Mouse (Mus musculus): Measurements from ENCODE around the gene Gpr182. TPM values are rescaled to one million over a fixed set of nuclear protein-coding genes. Genes with fewer than 3 reads are reported as not detected.

The Gpr182 gene
- total RNA-seq, 2 experiments from 2014 or later, result 1.6 TPM

DNA sequence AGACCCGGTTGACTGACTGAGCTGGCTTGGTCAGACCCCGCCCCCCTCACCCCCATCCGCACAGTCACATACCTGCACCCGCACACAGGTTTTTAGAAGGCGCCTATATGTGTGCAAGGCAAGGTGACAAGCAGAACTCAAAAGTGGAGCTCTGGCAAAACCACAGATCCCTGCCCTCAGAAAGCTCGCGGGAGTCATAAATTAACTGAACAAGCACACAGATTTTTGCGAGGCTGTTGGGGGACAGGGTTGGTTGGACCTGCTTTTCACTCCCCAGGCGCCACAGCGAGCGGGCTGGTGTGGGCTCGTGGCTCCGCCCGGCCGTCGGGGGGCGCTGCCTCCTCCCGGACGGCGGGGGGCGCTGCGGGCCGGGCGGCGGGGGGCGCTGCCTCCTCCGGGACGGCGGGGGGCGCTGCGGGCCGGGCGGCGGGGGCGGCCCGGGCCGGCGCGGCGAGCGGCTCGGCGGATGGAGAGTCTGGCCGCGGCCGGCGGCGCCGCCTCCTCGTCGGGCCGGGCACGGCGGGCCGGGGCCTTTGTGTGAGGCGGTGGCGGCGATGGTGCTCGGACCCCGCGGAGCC lies 12.4 kb downstream of the Gpr182 start, which contains the start of gene Zbtb39:
Zbtb39 (plus strand) TSS at position 456 of the 578 bp plus-strand sequence.
- DNase-seq (ENCODE audit: low spot score in 2 of 2), result peak; percentile 66 to 77

DNA sequence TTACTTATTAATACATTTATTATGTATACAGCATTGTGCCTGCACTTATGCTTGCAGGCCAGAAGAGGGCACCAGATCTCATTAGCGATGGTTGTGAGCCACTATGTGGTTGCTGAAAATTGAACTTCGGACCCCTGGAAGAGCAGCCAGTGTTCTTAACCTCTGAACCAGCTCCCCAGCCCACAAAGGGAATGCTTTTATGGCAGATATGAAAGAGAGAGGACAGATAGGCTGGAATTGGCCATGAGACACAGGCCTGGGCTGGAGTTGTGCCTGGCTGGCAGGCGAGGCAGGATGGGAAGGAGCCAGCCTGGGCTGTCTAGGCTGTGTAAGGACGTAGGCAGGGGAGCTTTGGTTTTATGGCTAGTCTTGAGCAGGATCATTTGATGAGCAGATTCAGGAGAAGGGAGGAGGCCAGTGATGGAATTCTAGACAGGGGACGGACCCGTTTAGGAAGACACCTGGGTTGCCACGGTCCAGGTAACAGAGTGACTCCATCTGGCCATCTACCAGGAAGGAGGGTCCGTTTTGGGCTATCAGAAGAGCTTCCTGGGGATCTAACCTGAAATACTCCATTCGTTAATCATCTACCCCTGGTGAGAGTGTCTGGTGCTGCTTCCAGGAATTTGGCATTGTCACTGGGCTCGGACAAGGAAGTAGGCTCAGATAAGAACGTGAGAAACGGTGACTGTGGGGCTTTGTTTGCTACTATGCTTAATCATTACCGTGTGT lies 13.2 kb downstream of the Gpr182 start:
- DNase-seq (ENCODE audit: low spot score in 2 of 2), result no peak

DNA sequence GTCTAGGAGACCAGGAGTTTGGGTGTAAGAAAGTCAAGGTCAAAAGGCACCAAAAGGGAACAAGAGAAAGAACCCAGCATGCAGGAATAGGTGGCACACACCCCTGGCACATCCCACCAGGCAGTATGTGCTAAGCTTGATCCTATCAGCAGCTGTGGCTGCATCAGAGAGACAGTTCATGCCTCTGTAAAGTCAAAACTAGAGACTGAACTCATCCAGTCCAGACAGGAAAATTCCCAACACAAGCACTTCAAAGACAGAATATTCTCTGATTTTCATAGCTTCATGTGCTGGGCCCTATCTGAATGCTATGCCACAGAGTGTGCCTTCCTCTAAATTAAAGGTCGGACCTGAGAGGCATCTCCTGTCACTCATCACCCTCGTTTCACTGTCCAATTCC lies 14.0 kb downstream of the Gpr182 start:
- no peak for DNase-seq (ENCODE audit: low spot score in 2 of 2)

DNA sequence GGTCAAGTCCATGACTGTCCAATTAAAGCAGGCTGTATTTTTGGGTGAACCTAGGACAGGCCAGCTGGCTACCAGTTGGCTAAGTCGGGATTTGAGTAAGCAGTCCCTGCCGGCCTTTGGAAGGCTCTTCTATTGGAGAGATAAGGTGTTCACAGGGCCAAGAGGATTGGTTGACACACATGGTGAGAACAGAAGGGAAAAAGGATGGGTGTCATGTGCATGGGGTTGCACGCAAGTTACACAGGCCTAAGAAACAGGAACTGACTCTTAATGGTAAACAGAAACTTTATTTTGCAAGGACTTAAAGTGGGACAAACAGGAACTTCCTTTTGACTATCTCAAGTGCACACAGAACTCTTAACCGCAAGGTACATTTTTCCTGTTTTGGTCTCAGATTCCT lies 14.6 kb downstream of the Gpr182 start:
- DNase-seq (ENCODE audit: low spot score in 2 of 2), result no peak

DNA sequence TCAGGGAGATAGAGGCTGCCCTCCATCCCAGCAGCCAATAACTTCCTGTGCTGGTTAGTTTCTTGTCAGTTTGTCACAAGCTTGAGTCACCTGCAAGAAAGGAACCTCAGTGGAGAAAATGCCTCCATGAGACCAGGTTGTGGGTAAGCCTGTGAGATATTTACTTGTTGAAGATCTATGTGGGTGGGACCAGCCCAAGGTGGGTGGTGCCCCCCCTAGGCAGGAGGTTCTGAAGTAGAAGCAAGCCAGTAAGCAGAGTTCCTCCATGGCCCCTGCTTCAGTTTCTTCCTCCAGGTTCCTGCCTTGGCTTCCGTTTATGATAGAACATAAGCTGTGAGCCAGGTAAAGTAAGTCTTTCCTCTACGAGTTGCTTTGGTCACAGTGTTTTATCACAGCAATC lies 15.3 kb downstream of the Gpr182 start:
- DNase-seq (ENCODE audit: low spot score in 2 of 2), result no peak

DNA sequence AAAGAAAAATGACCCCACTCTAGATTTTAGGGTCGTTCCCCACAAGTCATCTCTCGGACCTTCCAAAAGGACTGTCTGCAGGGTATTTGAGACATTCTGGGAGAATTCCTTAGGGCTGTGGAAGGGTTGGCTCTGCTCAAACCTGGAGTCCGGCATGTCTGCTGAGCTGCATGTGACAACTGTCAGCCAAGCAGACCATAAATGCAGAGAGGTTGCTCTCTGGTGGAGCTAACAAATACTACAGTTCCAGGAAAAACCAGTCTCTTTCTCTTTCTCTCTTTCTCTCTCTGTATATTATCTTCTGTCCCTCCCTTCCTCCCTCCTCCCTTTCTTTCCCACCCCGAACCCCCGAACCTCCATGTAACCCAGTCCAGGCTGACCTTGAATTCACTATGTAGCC lies 17.1 kb downstream of the Gpr182 start:
- peak in 1 of 2 experiments; percentile 53 for DNase-seq (ENCODE audit: low spot score in 2 of 2)

DNA sequence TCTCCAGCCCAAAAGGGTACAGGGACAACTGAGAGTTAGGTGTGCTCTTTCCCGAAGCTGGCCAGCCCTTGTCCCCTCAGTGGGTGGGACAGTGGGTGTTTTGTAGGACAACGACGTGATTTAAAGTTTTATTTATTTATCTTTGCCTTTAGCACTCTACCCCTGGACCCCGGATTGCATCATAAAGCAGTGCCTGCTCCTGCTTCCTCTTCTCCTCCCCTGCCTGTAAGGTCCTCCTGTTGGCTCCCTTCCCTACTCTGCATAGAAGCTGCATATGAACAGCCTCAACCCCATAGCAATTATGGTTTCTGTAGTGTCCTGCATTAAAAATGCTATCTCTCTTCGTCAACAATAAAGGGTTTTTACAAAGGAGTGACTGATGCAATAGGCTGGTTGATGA lies 20.1 kb downstream of the Gpr182 start:
- DNase-seq (ENCODE audit: low spot score in 2 of 2), result no peak

DNA sequence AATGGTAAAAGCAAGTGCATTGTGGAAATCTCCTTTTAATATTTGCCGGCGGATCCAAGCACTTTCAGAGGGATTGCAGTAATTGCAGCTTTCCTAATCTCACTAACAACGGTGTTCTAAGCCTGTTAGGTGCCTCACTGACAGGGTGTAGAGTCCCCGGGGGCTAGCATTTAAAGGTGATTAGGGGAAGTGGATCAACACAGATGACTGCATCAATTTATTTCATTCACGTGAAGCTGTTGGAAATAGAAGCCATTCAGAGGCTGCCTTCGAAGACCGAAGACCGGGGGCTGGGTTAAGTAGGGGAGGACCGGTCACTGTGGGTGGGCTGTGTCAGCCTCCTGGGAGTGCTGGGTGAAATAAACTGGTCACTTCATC lies 20.6 kb downstream of the Gpr182 start:
- DNase-seq (ENCODE audit: low spot score in 2 of 2), result no peak

DNA sequence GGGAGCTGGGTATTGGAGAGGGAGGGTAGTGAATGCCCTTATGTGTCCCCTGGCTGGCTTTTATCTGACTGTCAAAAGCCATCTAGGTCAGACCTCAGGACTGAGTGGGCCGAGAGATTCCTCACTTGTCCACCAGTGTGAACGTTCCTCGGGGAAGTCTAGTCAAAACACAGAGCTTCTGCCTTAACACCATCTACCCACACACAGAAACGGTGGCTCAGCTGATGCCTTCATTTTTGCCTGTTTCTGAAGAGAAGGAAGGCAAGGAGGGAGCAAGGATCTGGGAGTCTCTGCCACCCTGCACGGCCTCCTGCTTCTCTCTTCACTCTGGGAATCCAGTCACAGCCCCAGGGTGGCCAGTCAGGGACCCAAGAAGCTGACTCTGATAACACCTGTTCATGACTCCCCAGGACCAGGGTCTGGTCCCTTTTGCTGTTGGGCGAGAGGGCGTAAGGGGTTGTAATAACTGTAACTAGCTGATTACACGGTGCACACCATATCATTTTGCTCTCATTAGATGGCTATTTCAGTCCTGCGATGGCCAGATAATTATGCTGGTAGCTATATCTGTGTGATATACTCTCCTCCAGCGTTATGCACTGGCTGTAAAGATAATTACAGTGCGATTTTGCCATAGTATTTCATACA lies 21.1 kb downstream of the Gpr182 start:
- DNase-seq (ENCODE audit: low spot score in 2 of 2), result no peak

DNA sequence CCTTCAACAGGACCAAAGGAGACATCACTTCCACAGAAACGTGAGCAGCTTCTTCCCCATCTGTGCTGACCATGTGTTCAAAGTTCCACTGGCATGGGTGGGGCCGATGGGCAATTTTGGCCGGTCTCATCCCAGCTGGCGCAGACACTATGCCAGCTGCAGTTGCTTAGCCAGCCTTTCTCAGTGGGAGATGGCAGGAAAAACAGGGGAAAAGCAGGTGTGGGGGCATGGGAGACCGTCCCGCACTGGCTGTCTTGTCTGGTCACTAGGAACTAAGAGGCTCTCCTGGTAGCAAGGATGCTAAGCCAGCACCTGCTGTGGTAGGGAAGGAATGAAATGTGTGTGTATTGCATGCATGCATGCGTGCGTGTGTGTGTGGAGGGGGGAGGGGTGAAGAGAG lies 23.1 kb downstream of the Gpr182 start:
- DNase-seq (ENCODE audit: low spot score in 2 of 2), result no peak

DNA sequence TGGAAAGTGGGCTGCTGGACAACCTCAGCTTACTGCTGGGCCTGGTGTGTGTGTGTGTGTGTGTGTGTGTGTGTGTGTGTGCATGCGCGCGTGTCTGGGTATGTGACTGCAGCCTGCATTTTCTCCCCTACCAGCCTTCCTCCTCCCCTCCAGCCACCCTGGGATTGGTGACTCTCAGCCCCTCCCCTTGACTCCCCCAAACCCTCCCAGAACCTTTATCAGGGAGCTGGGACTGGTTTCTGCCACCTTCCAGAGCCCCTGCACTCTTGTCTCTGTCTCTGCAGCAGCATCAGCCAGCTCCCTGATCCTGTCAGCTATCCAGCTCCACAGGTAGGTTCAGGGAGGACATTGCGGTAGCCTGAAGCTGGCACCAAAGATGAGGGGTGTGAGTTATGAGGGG lies 26.4 kb downstream of the Gpr182 start:
- DNase-seq (ENCODE audit: low spot score in 2 of 2), result no peak

DNA sequence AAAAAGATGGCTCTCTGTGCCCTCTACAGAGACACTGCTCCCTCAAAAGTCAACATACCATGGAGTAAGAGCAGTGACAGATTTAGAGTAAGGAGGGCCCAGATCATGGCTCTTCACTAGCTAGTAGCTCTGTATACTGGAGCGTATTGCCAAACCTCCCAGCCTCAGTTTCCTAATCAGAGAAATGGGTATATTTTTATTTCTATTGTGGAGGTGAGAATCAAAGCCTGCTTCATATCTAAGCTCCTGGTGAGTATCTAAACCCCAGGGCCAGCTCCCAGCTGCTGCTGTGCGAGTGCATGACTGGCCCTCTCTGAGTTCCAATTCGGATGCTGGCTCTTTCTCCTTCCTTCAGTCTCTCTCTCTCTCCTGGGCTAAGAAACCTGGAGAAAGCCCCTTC lies 27.4 kb downstream of the Gpr182 start, which contains the start of gene Tac2:
Tac2 (plus strand) TSS at position 301 of the 400 bp plus-strand sequence.
- no peak for DNase-seq (ENCODE audit: low spot score in 2 of 2)

DNA sequence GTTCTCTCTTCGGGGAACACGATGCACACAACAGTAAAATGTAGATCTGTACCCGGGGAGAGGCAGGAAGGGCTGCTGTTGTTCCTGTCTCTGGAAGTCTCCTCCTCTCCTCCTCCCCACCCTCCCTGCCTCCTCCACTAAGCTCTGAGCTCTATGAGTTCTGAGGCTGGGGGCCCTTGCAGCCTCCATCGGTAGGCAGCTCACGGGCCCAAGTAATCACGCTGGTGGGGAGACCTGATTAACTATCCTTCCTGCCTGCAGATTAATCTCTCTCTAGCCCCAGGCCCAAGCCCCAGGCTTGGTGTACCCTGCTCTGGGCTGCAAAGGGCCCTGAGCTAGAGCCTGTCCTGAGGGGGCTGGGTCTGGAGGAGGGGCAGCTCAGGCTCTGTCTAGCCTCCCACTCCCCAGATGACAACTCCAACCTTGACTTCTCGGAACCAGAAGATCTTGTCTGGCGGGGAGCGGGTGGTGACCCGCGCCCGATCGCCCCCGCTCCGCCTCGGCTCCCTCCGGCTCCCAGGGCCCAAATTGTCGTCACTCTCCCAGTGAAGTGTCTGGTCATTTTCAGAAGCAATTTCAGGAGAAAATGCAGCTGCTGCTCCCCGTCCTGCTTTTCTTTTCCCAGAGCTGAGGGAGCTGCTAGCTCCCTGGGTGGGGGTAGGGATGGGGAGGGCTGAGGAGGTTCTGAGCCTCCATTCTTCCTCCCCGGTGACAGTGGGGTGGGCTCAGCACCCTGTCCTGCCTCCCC lies 29.7 kb downstream of the Gpr182 start:
- no peak for DNase-seq (ENCODE audit: low spot score in 2 of 2)

DNA sequence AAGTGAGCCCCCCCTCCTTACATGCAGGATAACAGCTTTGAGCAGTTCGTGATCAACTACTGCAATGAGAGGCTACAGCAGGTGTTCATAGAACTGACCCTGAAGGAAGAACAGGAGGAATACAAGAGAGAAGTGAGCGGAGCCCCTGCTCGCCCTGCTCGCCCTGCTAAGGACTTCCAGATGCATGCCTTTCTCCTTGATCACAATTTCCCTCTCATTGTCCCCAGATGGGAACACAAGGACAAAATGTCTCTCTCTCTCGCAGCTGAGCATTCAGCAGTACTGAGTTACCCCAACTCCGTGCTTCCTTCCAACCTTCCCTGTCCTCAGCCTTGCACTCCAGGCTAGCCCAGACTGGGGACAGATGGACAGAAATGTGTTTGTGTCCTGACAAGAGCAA lies 38.8 kb downstream of the Gpr182 start:
- no peak for DNase-seq (ENCODE audit: low spot score in 2 of 2)

DNA sequence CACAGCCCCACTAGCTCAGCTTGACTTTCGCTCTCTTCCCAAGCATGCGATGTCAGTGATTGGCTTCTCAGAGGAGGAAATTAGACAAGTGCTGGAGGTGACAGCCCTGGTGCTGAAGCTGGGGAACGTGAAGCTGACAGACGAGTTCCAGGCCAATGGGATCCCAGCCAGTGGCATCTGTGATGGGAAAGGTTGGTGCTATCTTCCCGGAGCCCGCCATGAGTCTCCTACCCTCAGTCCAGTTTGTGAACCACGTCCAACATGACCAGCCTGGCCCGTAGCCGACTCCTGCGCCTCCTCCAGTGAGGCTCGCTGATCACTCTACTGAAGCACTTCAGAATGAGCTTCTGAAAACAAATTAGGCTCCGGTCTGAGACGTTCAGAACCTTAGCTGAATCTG lies 41.2 kb downstream of the Gpr182 start:
- no peak for DNase-seq (ENCODE audit: low spot score in 2 of 2)

DNA sequence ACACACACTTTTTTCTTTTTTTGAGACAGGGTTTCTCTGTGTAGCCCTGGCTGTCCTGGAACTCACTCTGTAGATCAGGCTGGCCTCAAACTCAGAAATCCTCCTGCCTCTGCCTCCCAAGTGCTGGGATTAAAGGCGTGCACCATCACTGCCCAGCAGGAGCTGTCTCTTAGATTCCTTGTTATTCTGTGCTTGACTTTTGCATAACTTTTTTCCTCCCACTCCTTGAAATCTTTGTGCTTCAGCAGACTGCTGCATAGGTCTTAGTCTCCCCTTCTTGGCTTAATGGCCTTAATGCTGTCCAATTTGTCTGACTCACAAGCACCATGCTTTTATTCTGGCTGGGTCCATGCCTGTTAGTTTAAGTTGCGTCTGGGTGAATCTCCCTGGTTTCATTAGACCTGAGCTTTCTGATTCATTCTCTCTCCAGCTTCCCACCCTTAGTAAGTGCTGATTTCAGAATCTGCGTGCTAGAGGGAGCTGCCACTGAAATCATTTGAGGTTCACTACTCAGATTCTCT lies 42.6 kb downstream of the Gpr182 start:
- DNase-seq (ENCODE audit: low spot score in 2 of 2), result no peak

DNA sequence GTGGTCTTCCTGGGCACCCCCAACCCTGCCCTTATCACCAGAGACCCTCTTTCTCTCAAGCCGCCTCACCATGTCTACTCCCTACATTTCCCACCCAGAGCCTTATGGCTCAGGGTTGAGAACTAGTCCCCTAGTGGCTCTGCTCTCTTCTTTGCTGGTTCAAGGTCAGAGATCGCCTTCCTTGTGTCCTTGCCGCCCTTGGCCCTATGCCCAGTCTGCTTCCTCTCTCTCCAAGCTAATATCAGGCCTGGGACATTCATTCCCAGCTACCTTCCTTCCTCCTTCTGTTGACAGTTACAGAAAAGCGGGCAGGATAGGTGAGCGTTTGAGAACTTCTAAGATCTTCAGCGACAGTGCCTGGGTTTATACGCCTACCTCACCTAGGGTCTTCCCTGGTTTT lies 43.8 kb downstream of the Gpr182 start:
- no peak for DNase-seq (ENCODE audit: low spot score in 2 of 2)

DNA sequence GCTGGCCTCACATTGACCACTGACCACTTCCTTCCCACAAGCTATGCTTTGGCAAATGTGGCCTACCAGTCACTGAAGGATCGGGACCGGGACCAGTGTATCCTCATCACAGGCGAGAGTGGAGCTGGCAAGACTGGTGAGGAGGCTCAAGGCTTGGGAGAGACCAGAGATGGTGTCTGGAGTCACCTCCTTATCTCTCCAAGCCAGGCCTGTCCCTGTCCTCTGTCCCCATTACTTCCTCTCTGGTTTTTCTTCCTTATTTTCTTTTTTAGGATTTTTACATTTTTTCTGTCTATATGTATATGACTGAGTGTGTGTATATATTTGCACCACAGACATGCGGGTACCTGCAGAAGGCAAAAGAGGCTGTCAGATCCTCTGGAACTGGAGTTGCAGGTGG lies 45.7 kb downstream of the Gpr182 start:
- no peak for DNase-seq (ENCODE audit: low spot score in 2 of 2)

DNA sequence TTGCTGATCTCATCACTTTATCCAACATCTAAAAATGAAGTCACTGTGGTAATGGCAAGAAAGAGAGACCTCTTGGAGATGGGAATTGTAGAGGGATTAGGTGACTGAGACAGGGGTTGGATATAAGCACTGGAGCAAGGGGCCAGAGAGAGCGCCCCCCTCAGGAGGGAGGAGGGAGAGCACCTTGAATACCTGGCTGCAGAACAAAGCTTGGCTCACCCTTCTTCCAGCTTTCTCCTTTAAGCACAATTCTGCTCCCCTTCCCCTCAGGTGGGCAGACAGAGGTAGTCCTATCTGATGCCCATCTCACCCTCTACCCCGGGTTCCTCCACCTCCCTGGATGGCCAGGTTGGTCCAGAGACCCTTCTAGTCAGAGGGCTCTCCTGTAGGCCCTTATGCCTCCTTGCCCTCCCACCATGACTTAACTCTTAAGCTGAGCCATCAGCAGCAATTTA lies 46.7 kb downstream of the Gpr182 start, which contains the start of gene Myo1a:
Myo1a (plus strand) TSS at position 405 of the 455 bp plus-strand sequence.
- no peak for DNase-seq (ENCODE audit: low spot score in 2 of 2)

DNA sequence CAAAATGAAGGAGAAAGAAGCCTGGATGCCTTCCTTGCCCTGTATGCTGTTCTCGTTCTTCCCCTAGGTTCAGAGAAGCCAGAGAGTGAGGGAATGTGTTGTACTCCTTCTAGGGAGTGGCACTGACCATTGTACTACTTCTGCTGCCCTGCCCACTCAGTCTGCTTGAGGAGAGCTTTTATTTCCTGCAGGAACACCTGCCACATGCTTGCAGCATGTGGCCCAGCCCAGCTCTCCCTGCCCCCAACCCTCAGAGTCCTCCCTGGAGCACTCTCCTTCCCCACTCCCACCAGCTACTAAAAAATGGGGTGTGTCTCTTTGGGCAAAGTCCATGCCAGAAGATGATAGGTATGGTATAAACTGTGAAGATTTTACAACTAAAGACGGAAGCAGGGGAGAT lies 47.2 kb downstream of the Gpr182 start:
- no peak for DNase-seq (ENCODE audit: low spot score in 2 of 2)

DNA sequence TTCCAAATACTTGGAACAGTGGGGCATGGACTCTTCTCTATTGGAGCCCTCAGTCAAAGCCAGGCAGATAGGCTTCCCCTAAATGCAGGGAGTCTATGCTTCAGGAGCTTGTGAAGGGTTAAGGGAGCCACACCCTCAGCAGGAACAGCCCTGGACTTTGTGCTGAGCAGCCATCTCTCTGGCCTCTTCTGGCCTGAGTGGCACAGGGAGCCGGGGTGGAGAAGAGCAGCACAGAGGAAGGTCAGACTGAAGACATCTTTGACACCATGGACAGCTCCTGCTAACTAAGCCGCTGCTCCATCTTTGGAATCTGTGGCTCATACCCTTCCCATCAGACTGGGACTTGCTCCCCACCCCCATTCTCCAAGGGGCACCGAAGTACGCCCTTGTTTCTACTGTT lies 48.2 kb downstream of the Gpr182 start:
- DNase-seq (ENCODE audit: low spot score in 2 of 2), result no peak

Data from layer of hippocampus, postnatal 14 days (tissue).